Mouse (Mus musculus) forebrain, embryonic 13.5 days (tissue): ENCODE data around the gene Fxyd7. TPM values are rescaled to one million over a fixed set of nuclear protein-coding genes. Genes with fewer than 3 reads are reported as not detected.

Experiments used
- ATAC-seq: fragments of 200-750 bp; cut with Nextera tagmentation; 2 replicates; pipeline ENCODE4 v1.8.0; 2017
- H3K27ac ChIP-seq: fragments of 300-500 bp; sonication (generic); 2 replicates; pipeline ENCODE4 v1.5.1; 2015; ENCODE audit warnings: inconsistent platforms, mild to moderate bottlenecking, moderate library complexity
- H3K27me3 ChIP-seq: fragments of 300-500 bp; sonication (generic); 2 replicates; pipeline ENCODE4 v1.6.1; 2015; ENCODE audit warnings: mild to moderate bottlenecking, inconsistent platforms
- H3K36me3 ChIP-seq: fragments of 300-500 bp; sonication (generic); 2 replicates; pipeline ENCODE4 v1.6.1; 2015; ENCODE audit warnings: mild to moderate bottlenecking, inconsistent platforms; ENCODE audit not compliant: poor library complexity, severe bottlenecking
- H3K4me1 ChIP-seq: fragments of 300-500 bp; sonication (generic); 2 replicates; pipeline ENCODE4 v1.6.1; 2015; ENCODE audit warnings: inconsistent platforms
- H3K4me2 ChIP-seq: fragments of 300-500 bp; sonication (generic); 2 replicates; pipeline ENCODE4 v1.6.1; 2015; ENCODE audit warnings: inconsistent platforms, mild to moderate bottlenecking, moderate library complexity
- H3K4me3 ChIP-seq: fragments of 300-500 bp; sonication (generic); 2 replicates; pipeline ENCODE4 v1.5.1; 2015; ENCODE audit warnings: mild to moderate bottlenecking, inconsistent platforms
- H3K9ac ChIP-seq: fragments of 300-500 bp; sonication (generic); 2 replicates; pipeline ENCODE4 v1.6.1; 2015; ENCODE audit warnings: mild to moderate bottlenecking, inconsistent platforms
- H3K9me3 ChIP-seq: fragments of 300-500 bp; sonication (generic); replicated peaks from 2 replicates; pipeline ENCODE4 v1.6.1; 2016; ENCODE audit warnings: inconsistent platforms
- WGBS: fragments of 180-500 bp; shearing (Covaris S2); methylation state at CpG from one replicate; pipeline ENCODE4 v1.1.7; 2015; 5-methylcytosine and 5-hydroxymethylcytosine counted together
- polyA plus RNA-seq: library from polyadenylated mRNA; unstranded; fragments of >200 nt; fragmentation: Nextera tagmentation; extraction: Ambion mirVana; gene quantifications from 2 replicates; pipeline ENCODE4 v1.2.1, GENCODE M21; 2015

Fxyd7 gene
- 19.8 and 33.0 TPM in 2 replicates for polyA plus RNA-seq

- H3K4me3 ChIP-seq, result peak within 1 kb of the TSS; percentile 31
- WGBS, result under 1% methylated on average over 18 of the region's 28 CpGs
- no peak within 1 kb of the TSS for H3K27ac ChIP-seq
- no peaks in the 10 kb centered on the region for H3K9me3 ChIP-seq
- H3K36me3 ChIP-seq, result no peaks in the 10 kb centered on the region
- H3K27me3 ChIP-seq, result peaks cover 66% of the 10 kb centered on the region
- peaks cover 48% of the 10 kb centered on the region for H3K4me1 ChIP-seq
- peak within 1 kb of the TSS; percentile 47 for H3K9ac ChIP-seq
- ATAC-seq, result peak; percentile 29; the same call in 1 of the 2 replicates
- peak within 1 kb of the TSS; percentile 56 for H3K4me2 ChIP-seq
Measured at GRCm38 (mm10) chr7:31051321-31052021, at the start of gene Fxyd7. Gene Fxyd7, minus strand, starts transcription at chr7:31051467.

- Histone ChIP-seq H3K27me3 (no peaks in the 10 kb centered on the region), H3K9ac (no peak overlapping the region), H3K4me2 (no peak overlapping the region), H3K4me3 (no peak overlapping the region), H3K4me1 (no peaks in the 10 kb centered on the region), H3K27ac (no peak overlapping the region), H3K9me3 (no peaks in the 10 kb centered on the region), H3K36me3 (no peaks in the 10 kb centered on the region)
- no peak for ATAC-seq
- 83% methylated on average over 14 of the region's 14 CpGs for WGBS
Measured at GRCm38 (mm10) chr7:31100786-31101185, 49.5 kb upstream of the Fxyd7 start.

- Histone ChIP-seq H3K4me3 (no peak overlapping the region), H3K27ac (no peak overlapping the region), H3K4me1 (no peaks in the 10 kb centered on the region), H3K9ac (no peak overlapping the region), H3K36me3 (no peaks in the 10 kb centered on the region), H3K9me3 (no peaks in the 10 kb centered on the region), H3K27me3 (no peaks in the 10 kb centered on the region), H3K4me2 (no peak overlapping the region)
- no peak for ATAC-seq
- WGBS, result 88% methylated on average over 6 of the region's 6 CpGs
Measured at GRCm38 (mm10) chr7:31099612-31099982, 48.3 kb upstream of the Fxyd7 start.

- WGBS, result 77% methylated on average over 22 of the region's 22 CpGs
- Histone ChIP-seq H3K4me3 (no peak overlapping the region), H3K4me2 (no peak overlapping the region), H3K36me3 (no peaks in the 10 kb centered on the region), H3K9ac (no peak overlapping the region), H3K9me3 (no peaks in the 10 kb centered on the region), H3K27ac (no peak overlapping the region), H3K4me1 (no peaks in the 10 kb centered on the region), H3K27me3 (no peaks in the 10 kb centered on the region)
- ATAC-seq, result no peak
Measured at GRCm38 (mm10) chr7:31098697-31099611, 47.7 kb upstream of the Fxyd7 start.

GRCm38 (mm10) chr7:31097583-31098248 lies 46.4 kb upstream of the Fxyd7 start:
- 36% methylated on average over 20 of the region's 20 CpGs for WGBS
- no peak overlapping the region for H3K9ac ChIP-seq
- ATAC-seq, result peak; percentile 96

GRCm38 (mm10) chr7:31096892-31097564 lies 45.8 kb upstream of the Fxyd7 start:
- Histone ChIP-seq H3K4me1 (no peaks in the 10 kb centered on the region), H3K9ac (no peak overlapping the region), H3K4me3 (no peak overlapping the region), H3K27ac (no peak overlapping the region), H3K27me3 (no peaks in the 10 kb centered on the region), H3K36me3 (no peaks in the 10 kb centered on the region), H3K9me3 (no peaks in the 10 kb centered on the region), H3K4me2 (no peak overlapping the region)
- ATAC-seq, result no peak
- WGBS, result 76% methylated on average over 9 of the region's 9 CpGs

More at GRCm38 (mm10) chr7:31097583-31098248, 46.4 kb upstream of the Fxyd7 start:
- Histone ChIP-seq H3K9me3 (no peaks in the 10 kb centered on the region), H3K27me3 (no peaks in the 10 kb centered on the region), H3K27ac (no peak overlapping the region), H3K4me3 (peak overlapping the region; percentile 20), H3K36me3 (no peaks in the 10 kb centered on the region), H3K4me1 (no peaks in the 10 kb centered on the region), H3K4me2 (peak overlapping the region; percentile 49)

GRCm38 (mm10) chr7:31094774-31095501 lies 43.7 kb upstream of the Fxyd7 start:
- Histone ChIP-seq H3K9me3 (no peaks in the 10 kb centered on the region; the same call in 1 of the 2 replicates), H3K9ac (no peak overlapping the region), H3K4me1 (no peaks in the 10 kb centered on the region), H3K4me2 (no peak overlapping the region), H3K27me3 (no peaks in the 10 kb centered on the region), H3K36me3 (no peaks in the 10 kb centered on the region), H3K27ac (no peak overlapping the region), H3K4me3 (no peak overlapping the region)
- 28% methylated on average over 12 of the region's 12 CpGs for WGBS
- ATAC-seq, result no peak

GRCm38 (mm10) chr7:31089721-31090120 lies 38.5 kb upstream of the Fxyd7 start:
- Histone ChIP-seq H3K27ac (no peak overlapping the region), H3K36me3 (no peaks in the 10 kb centered on the region), H3K4me2 (no peak overlapping the region), H3K9me3 (no peaks in the 10 kb centered on the region; the same call in 1 of the 2 replicates), H3K4me3 (no peak overlapping the region), H3K9ac (no peak overlapping the region), H3K4me1 (0 out of 2 replicates have a peak, but pooled peaks cover 4% of the 10 kb centered on the region), H3K27me3 (no peaks in the 10 kb centered on the region)
- ATAC-seq, result no peak
- WGBS, result 90% methylated on average over 2 of the region's 2 CpGs

- Histone ChIP-seq H3K27me3 (no peaks in the 10 kb centered on the region), H3K4me2 (no peak overlapping the region), H3K4me1 (0 out of 2 replicates have a peak, but pooled peaks cover 7% of the 10 kb centered on the region), H3K9me3 (no peaks in the 10 kb centered on the region; the same call in 1 of the 2 replicates), H3K9ac (no peak overlapping the region), H3K27ac (no peak overlapping the region), H3K36me3 (no peaks in the 10 kb centered on the region), H3K4me3 (no peak overlapping the region)
- WGBS, result 66% methylated on average over 3 of the region's 3 CpGs
- no peak for ATAC-seq
Measured at GRCm38 (mm10) chr7:31088206-31088605, 36.9 kb upstream of the Fxyd7 start.

- 73% methylated on average over 2 of the region's 2 CpGs for WGBS
- H3K4me1 ChIP-seq, result 0 out of 2 replicates have a peak, but pooled peaks cover 7% of the 10 kb centered on the region
- no peaks in the 10 kb centered on the region for H3K27me3 ChIP-seq
- no peak for ATAC-seq
- H3K4me3 ChIP-seq, result no peak overlapping the region
- H3K4me2 ChIP-seq, result no peak overlapping the region
- no peaks in the 10 kb centered on the region for H3K36me3 ChIP-seq
- no peak overlapping the region for H3K27ac ChIP-seq
- no peak overlapping the region for H3K9ac ChIP-seq
- no peaks in the 10 kb centered on the region; the same call in 1 of the 2 replicates for H3K9me3 ChIP-seq
Measured at GRCm38 (mm10) chr7:31087262-31087661, 36.0 kb upstream of the Fxyd7 start.
